Mouse (Mus musculus): ENCODE measurements at regions not wholly inside any gene's neighbourhood (a gene's known extent, or its start where the extent isn't known, plus 50 kb on each side); places are given as distances from the start of the nearest gene placed in this dataset.

DNA sequence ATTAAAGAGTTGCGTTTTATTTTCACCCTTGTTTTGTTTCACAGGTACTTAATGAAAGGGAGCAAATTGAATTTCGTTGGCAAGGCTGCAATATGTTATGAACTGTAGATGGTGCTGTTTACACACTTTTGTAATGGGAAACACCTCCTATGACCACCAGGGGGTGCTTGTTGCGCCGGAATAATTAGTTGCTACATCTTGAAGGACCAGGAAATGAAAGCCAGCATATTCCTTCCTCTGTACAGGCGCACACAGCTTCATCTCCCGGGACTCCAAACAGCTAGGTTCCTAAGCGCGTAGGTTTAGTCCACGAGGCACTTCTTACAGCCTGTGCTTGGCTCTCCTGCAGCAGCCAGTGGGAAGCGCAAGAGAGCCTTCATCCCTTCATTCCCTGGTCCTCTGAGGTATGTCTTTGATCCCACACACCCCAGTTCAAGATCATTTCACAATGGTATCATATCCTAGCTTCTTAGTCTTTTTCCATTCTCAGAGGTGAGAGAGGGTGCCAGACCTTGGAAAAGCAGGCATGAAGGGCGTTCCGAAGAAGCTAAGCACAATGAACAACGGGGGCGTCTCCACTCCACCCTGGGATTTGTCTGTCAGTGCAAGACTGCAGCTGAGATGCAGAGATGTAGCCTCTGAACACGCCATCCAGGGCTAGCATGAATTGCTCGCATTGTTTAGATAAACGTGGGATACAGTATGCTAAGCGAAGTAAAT, 95.4 kb upstream of the Tmem45b start:
- ATAC-seq (ENCODE audit: low read depth) (peak; percentile 79; the same call in 1 of the 2 replicates), DNase-seq (ENCODE audit: low spot score) (peak; percentile 90)
- H3K4me1 ChIP-seq (ENCODE audit: control insufficient read depth, insufficient read depth, low read length) = no peaks in the 10 kb centered on the region
- H3K36me3 ChIP-seq (ENCODE audit: control insufficient read depth, insufficient read depth, low read length) = no peaks in the 10 kb centered on the region
- H3K9ac ChIP-seq (ENCODE audit: low read depth, low read length) = peak overlapping the region; percentile 52; the same call in 1 of the 2 replicates
- H3K9me3 ChIP-seq (ENCODE audit: control insufficient read depth, low read length) = no peaks in the 10 kb centered on the region
- H3K27me3 ChIP-seq (replicated peaks; ENCODE audit: control insufficient read depth, insufficient read depth, low read length) = peaks cover 7% of the 10 kb centered on the region
- H3K27ac ChIP-seq (replicated peaks; ENCODE audit: low read depth, low read length) = no peak overlapping the region
- H3K4me2 ChIP-seq (ENCODE audit: low read depth, low read length) = peak overlapping the region; percentile 55
- H3K4me3 ChIP-seq (ENCODE audit: low read depth, low read length) = peak overlapping the region; percentile 22
- WGBS = 30% methylated on average over 18 of the region's 18 CpGs

DNA sequence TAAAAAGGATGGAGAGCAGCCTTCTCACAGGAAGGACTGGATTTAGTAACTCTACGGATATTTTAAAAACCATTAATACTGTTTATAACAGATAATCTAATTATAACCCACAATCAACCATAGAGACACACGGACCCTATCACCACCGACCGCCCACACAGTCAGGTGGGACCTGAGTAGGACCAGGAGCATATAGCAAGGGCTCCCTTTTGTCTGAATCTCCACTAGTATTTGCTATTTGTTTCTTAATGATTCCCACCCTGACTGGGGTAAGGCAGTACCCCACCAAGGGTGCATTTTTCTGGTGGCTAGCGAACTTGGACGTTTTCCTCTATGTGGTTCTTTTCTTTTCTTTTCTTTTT, 79.4 kb upstream of the Tmem45b start:
- Histone ChIP-seq H3K9ac (ENCODE audit: low read depth, low read length) (no peak overlapping the region), H3K27me3 (replicated peaks; ENCODE audit: control insufficient read depth, insufficient read depth, low read length) (no peaks in the 10 kb centered on the region; the same call in none of the 2 replicates), H3K4me1 (ENCODE audit: control insufficient read depth, insufficient read depth, low read length) (no peaks in the 10 kb centered on the region), H3K4me3 (ENCODE audit: low read depth, low read length) (no peak overlapping the region), H3K4me2 (ENCODE audit: low read depth, low read length) (no peak overlapping the region), H3K36me3 (ENCODE audit: control insufficient read depth, insufficient read depth, low read length) (no peaks in the 10 kb centered on the region), H3K27ac (replicated peaks; ENCODE audit: low read depth, low read length) (no peak overlapping the region), H3K9me3 (ENCODE audit: control insufficient read depth, low read length) (no peaks in the 10 kb centered on the region)
- DNase-seq (ENCODE audit: low spot score) = no peak
- WGBS = 65% methylated on average over 6 of the region's 6 CpGs
- ATAC-seq (ENCODE audit: low read depth) = no peak

DNA sequence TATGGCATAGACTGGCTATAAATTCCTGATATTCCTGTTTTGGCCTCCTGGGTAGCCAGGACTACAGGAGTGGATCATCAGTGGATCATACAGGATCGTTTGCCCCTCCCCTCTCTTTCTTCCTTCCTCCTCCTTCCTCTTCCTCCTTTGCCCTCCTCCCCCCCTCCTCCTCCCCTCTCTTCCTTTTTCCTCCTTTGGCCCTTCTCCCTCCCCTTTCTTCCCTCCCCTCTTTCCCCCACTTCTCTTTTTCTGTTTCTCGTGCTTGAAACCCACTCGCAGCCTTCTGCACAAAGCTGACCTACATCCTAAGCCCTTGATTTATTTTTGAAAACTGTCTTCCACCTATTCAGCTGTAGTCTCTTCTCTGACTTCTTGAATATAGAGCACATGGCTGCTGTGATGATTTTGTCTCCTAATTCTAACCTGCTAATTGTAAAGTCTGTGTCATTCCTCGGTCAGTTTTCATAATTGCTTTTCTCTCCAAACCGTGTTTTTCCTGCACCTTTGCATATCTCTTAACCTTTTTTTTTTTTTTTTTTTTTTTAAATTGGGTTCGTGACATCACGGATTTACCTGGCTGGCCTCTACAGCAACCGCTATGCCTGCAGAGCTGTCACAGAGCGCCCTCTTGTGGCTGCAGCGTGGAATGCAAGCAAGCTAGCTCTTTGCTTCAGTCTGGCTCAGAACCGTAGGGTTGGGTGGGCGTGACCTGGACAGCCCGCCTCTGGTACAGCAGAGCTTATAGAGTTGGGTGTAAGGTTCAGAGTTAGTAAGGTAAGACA, 78.8 kb upstream of the Tmem45b start:
- Histone ChIP-seq H3K9me3 (ENCODE audit: control insufficient read depth, low read length) (no peaks in the 10 kb centered on the region), H3K9ac (ENCODE audit: low read depth, low read length) (no peak overlapping the region), H3K4me1 (ENCODE audit: control insufficient read depth, insufficient read depth, low read length) (no peaks in the 10 kb centered on the region), H3K27me3 (replicated peaks; ENCODE audit: control insufficient read depth, insufficient read depth, low read length) (no peaks in the 10 kb centered on the region; the same call in none of the 2 replicates), H3K4me2 (ENCODE audit: low read depth, low read length) (no peak overlapping the region), H3K27ac (replicated peaks; ENCODE audit: low read depth, low read length) (no peak overlapping the region), H3K4me3 (ENCODE audit: low read depth, low read length) (no peak overlapping the region), H3K36me3 (ENCODE audit: control insufficient read depth, insufficient read depth, low read length) (no peaks in the 10 kb centered on the region)
- DNase-seq (ENCODE audit: low spot score) (peak; percentile 89), ATAC-seq (ENCODE audit: low read depth) (peak; percentile 82)
- WGBS = 9% methylated on average over 13 of the region's 13 CpGs

DNA sequence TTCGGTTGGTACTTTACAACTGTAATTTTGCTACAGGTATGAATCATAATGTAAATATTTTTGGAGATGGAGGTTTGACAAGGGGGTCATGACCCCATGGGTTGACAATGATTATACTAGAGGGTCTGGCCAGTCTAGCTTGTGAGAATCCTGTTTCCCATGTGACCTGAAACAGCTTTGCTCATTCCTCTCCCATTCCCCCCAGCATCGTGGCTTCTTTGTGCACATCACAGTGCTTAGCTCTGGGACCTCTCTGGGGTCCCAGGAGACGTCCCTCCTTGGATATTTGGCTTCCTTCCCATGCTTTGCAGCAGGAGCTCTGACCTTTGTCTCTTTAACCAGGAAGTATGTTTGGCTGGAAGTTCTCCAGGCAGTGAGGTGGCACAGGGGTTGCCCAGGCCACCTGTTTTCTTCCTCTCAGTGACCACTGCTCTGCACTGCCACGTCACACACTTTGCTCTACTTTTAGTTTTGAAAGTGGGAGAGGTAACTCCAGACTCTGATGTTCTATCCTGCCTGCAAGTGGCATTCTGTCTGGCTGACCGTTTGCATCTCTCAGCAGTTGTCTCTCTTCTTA, 77.4 kb upstream of the Tmem45b start:
- no peak overlapping the region for H3K27ac ChIP-seq (replicated peaks; ENCODE audit: low read depth, low read length)
- H3K4me1 ChIP-seq (ENCODE audit: control insufficient read depth, insufficient read depth, low read length) = no peaks in the 10 kb centered on the region
- ATAC-seq (ENCODE audit: low read depth) (no peak), DNase-seq (ENCODE audit: low spot score) (no peak)
- H3K4me2 ChIP-seq (ENCODE audit: low read depth, low read length) = no peak overlapping the region
- no peaks in the 10 kb centered on the region for H3K9me3 ChIP-seq (ENCODE audit: control insufficient read depth, low read length)
- H3K4me3 ChIP-seq (ENCODE audit: low read depth, low read length) = no peak overlapping the region
- WGBS = 55% methylated on average over 5 of the region's 5 CpGs
- no peaks in the 10 kb centered on the region; the same call in none of the 2 replicates for H3K27me3 ChIP-seq (replicated peaks; ENCODE audit: control insufficient read depth, insufficient read depth, low read length)
- H3K9ac ChIP-seq (ENCODE audit: low read depth, low read length) = no peak overlapping the region
- H3K36me3 ChIP-seq (ENCODE audit: control insufficient read depth, insufficient read depth, low read length) = no peaks in the 10 kb centered on the region

DNA sequence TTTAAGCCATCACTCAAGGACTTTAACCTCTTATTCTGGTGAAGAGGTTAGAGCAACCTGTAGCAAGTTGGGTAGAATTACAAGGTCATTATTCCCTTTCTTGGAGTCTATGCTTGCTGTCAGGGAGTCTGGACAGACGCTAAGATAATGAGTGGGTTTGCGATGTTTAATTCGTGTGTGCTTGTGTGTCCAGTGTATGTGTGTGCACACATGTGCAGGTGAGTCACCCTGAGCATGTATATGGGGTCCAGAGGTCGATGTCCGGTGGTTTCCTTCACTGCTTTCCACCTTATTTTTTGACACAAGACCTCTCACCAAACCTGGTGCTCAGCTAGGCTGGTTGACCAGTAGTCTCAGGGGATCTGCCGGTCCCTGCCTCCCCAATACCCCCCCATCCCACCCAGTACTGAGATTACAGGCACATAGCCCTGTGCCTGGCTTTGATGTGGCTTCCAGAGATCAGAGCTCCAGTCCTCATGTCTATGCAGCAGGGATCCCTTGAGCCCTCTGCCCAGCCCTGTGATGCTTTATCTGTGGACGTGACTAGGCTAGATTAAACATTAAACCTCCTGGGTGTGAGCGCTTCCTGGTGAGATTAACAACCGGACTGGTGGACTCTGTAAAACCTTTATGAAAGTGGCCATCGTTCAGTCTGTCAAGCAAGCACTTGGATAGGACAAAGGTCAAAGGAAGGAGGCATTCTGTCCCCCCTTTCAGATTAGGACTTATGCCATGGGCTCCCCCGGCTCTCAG, 74.4 kb upstream of the Tmem45b start:
- Histone ChIP-seq H3K27ac (replicated peaks; ENCODE audit: low read depth, low read length) (no peak overlapping the region), H3K4me3 (ENCODE audit: low read depth, low read length) (no peak overlapping the region), H3K9ac (ENCODE audit: low read depth, low read length) (no peak overlapping the region), H3K4me2 (ENCODE audit: low read depth, low read length) (no peak overlapping the region), H3K36me3 (ENCODE audit: control insufficient read depth, insufficient read depth, low read length) (no peaks in the 10 kb centered on the region), H3K27me3 (replicated peaks; ENCODE audit: control insufficient read depth, insufficient read depth, low read length) (no peaks in the 10 kb centered on the region; the same call in 1 of the 2 replicates), H3K4me1 (ENCODE audit: control insufficient read depth, insufficient read depth, low read length) (no peaks in the 10 kb centered on the region), H3K9me3 (ENCODE audit: control insufficient read depth, low read length) (no peaks in the 10 kb centered on the region)
- no peak for DNase-seq (ENCODE audit: low spot score)
- WGBS = 81% methylated on average over 11 of the region's 11 CpGs
- ATAC-seq (ENCODE audit: low read depth) = no peak

DNA sequence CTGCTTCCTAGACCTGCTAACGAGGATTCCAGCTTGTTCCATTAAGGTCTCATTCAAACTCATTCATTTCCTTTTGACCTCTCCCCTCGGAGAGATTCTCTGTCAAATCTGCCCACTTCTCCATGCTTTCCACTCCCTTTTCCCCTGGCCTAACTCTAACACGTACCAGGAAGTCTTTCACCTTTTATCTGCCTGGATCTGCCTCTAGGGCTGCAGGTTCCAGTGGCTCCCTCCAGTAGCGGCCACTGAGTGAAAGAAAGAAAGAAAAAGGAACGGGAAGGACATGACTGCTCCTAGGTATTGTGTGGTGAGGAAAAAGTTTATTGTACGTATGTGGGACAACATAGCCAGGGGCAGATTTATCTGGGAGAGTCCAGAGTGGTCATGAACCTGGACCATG, 64.8 kb upstream of the Tmem45b start:
- Histone ChIP-seq H3K9me3 (ENCODE audit: control insufficient read depth, low read length) (no peaks in the 10 kb centered on the region), H3K4me2 (ENCODE audit: low read depth, low read length) (no peak overlapping the region), H3K27ac (replicated peaks; ENCODE audit: low read depth, low read length) (no peak overlapping the region), H3K27me3 (replicated peaks; ENCODE audit: control insufficient read depth, insufficient read depth, low read length) (no peaks in the 10 kb centered on the region), H3K36me3 (ENCODE audit: control insufficient read depth, insufficient read depth, low read length) (no peaks in the 10 kb centered on the region), H3K4me3 (ENCODE audit: low read depth, low read length) (no peak overlapping the region), H3K9ac (ENCODE audit: low read depth, low read length) (no peak overlapping the region), H3K4me1 (ENCODE audit: control insufficient read depth, insufficient read depth, low read length) (no peaks in the 10 kb centered on the region)
- WGBS = 54% methylated on average over 6 of the region's 6 CpGs
- ATAC-seq (ENCODE audit: low read depth) (no peak), DNase-seq (ENCODE audit: low spot score) (no peak)

DNA sequence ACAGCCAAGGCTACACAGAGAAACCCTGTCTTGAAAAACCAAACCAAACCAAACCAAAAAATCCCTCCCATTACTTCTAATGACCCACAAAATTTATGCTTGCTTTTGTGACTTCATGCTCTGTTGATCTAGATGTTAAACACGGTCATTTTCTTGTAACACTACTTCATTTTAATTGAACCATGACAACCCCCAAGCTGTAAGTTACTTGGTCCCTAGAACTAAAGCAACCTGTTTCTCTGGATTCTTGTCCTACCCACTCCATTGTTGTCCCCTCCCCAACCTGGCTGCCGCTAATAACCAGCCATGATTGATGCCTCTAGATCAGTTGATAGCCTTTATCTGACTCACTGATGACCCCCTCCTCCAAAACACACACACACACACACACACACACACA, 63.0 kb upstream of the Tmem45b start:
- no peaks in the 10 kb centered on the region for H3K9me3 ChIP-seq (ENCODE audit: control insufficient read depth, low read length)
- H3K9ac ChIP-seq (ENCODE audit: low read depth, low read length) = no peak overlapping the region
- no peaks in the 10 kb centered on the region for H3K36me3 ChIP-seq (ENCODE audit: control insufficient read depth, insufficient read depth, low read length)
- no peak overlapping the region for H3K27ac ChIP-seq (replicated peaks; ENCODE audit: low read depth, low read length)
- no peaks in the 10 kb centered on the region for H3K27me3 ChIP-seq (replicated peaks; ENCODE audit: control insufficient read depth, insufficient read depth, low read length)
- DNase-seq (ENCODE audit: low spot score) = peak; percentile 10
- 62% methylated on average over 2 of the region's 2 CpGs for WGBS
- no peaks in the 10 kb centered on the region for H3K4me1 ChIP-seq (ENCODE audit: control insufficient read depth, insufficient read depth, low read length)
- no peak for ATAC-seq (ENCODE audit: low read depth)
- H3K4me3 ChIP-seq (ENCODE audit: low read depth, low read length) = no peak overlapping the region
- H3K4me2 ChIP-seq (ENCODE audit: low read depth, low read length) = no peak overlapping the region
